Mouse (Mus musculus): ENCODE measurements around the gene Dtymk.

- TF ChIP-seq ZNF384 (IDR thresholded peaks at IDR 0.05; ENCODE audit: low read depth, low read length) (no peak), SIN3A (IDR thresholded peaks at IDR 0.05; ENCODE audit: low read length) (no peak), RAD21 (IDR thresholded peaks at IDR 0.05; ENCODE audit: low read depth, low read length) (no peak), ZC3H11A (IDR thresholded peaks at IDR 0.05; ENCODE audit: low read depth, low read length) (no peak), POLR2A (IDR thresholded peaks at IDR 0.05; ENCODE audit: control insufficient read depth in 1 of 2, insufficient read depth in 1 of 2, low read depth in 1 of 2, low read length in 2 of 2, poor library complexity in 1 of 2) (no peak), TBP (IDR thresholded peaks at IDR 0.05; ENCODE audit: low read depth, low read length) (no peak), NRF1 (IDR thresholded peaks at IDR 0.05; ENCODE audit: insufficient read depth, low read depth, low read length, poor library complexity, severe bottlenecking) (no peak), ZKSCAN1 (IDR thresholded peaks at IDR 0.05; ENCODE audit: low read depth, low read length) (no peak), USF1 (IDR thresholded peaks at IDR 0.05; ENCODE audit: low read depth, low read length) (no peak), GABPA (IDR thresholded peaks at IDR 0.05; ENCODE audit: low read depth, low read length) (no peak), SMC3 (IDR thresholded peaks at IDR 0.05; ENCODE audit: low read depth, low read length) (no peak), CTCF (IDR thresholded peaks at IDR 0.05 in 2 of 3, conservative IDR thresholded peaks at IDR 0.05 in 1 of 3; ENCODE audit: control insufficient read depth in 1 of 3, insufficient read depth in 1 of 3, low read depth in 2 of 3, low read length in 3 of 3, poor library complexity in 1 of 3, severe bottlenecking in 1 of 3) (no peak)
Measured at GRCm38 (mm10) chr1:93835876-93836531, 34.3 kb upstream of the Dtymk start.

Measured in MEL (cell line).